Mouse (Mus musculus) lung, embryonic 15.5 days (tissue): ENCODE measurements around the gene Asic2. TPM values are rescaled to one million over a fixed set of nuclear protein-coding genes. Genes with fewer than 3 reads are reported as not detected.

ENCODE experiments used
- ATAC-seq: fragments of 200-750 bp; cut with Nextera tagmentation; 2 replicates; pipeline ENCODE4 v1.8.0; 2017; ENCODE audit warnings: moderate number of reproducible peaks, borderline replicate concordance; ENCODE audit not compliant: low FRiP score, low TSS enrichment; ENCODE audit errors: extremely low read depth
- H3K27ac ChIP-seq: fragments of 300-500 bp; sonication (generic); 2 replicates; pipeline ENCODE4 v1.5.1; 2015; ENCODE audit warnings: moderate library complexity, mild to moderate bottlenecking, inconsistent platforms
- H3K27me3 ChIP-seq: fragments of 300-500 bp; sonication (generic); 2 replicates; pipeline ENCODE4 v1.6.1; 2015; ENCODE audit warnings: inconsistent platforms
- H3K36me3 ChIP-seq: fragments of 300-500 bp; sonication (generic); 2 replicates; pipeline ENCODE4 v1.6.1; 2015; ENCODE audit warnings: inconsistent platforms
- H3K4me1 ChIP-seq: fragments of 300-500 bp; sonication (generic); 2 replicates; pipeline ENCODE4 v1.6.1; 2015; ENCODE audit warnings: inconsistent platforms
- H3K4me2 ChIP-seq: fragments of 300-500 bp; sonication (generic); 2 replicates; pipeline ENCODE4 v1.6.1; 2015; ENCODE audit warnings: inconsistent platforms, mild to moderate bottlenecking, moderate library complexity
- H3K4me3 ChIP-seq: fragments of 300-500 bp; sonication (generic); 2 replicates; pipeline ENCODE4 v1.5.1; 2015; ENCODE audit warnings: mild to moderate bottlenecking, inconsistent platforms
- H3K9ac ChIP-seq: fragments of 300-500 bp; sonication (generic); 2 replicates; pipeline ENCODE4 v1.6.1; 2015; ENCODE audit warnings: inconsistent platforms
- H3K9me3 ChIP-seq: fragments of 300-500 bp; sonication (generic); 2 replicates; pipeline ENCODE4 v1.6.1; 2016; ENCODE audit warnings: inconsistent platforms
- WGBS: fragments of 180-500 bp; shearing (Covaris S2); methylation state at CpG from one replicate; pipeline ENCODE4 v1.1.7; 2015; 5-methylcytosine and 5-hydroxymethylcytosine counted together
- polyA plus RNA-seq: library from polyadenylated mRNA; unstranded; fragments of >200 nt; fragmentation: Nextera tagmentation; extraction: Ambion mirVana; gene quantifications from 2 replicates; pipeline ENCODE4 v1.2.1, GENCODE M21; 2015

Asic2 gene
- polyA plus RNA-seq, 1 experiment from 2014 or later, result 0.37 TPM

- ATAC-seq, result no peak
Measured at GRCm38 (mm10) chr11:81942167-81942566, 26.1 kb downstream of the Asic2 start.

GRCm38 (mm10) chr11:81940988-81941387, 27.3 kb downstream of the Asic2 start:
- no peak overlapping the region for H3K9ac ChIP-seq
- no peak overlapping the region for H3K4me3 ChIP-seq
- no peaks in the 10 kb centered on the region for H3K9me3 ChIP-seq
- H3K36me3 ChIP-seq, result no peaks in the 10 kb centered on the region
- H3K4me2 ChIP-seq, result no peak overlapping the region
- H3K4me1 ChIP-seq, result no peaks in the 10 kb centered on the region
- H3K27ac ChIP-seq, result no peak overlapping the region
- 16% methylated on average over 1 of the region's 1 CpGs for WGBS
- ATAC-seq, result no peak
- no peaks in the 10 kb centered on the region for H3K27me3 ChIP-seq

More at GRCm38 (mm10) chr11:81942167-81942566, 26.1 kb downstream of the Asic2 start:
- no peak overlapping the region for H3K4me3 ChIP-seq
- H3K9me3 ChIP-seq, result no peaks in the 10 kb centered on the region
- WGBS, result 67% methylated on average over 1 of the region's 1 CpGs
- no peaks in the 10 kb centered on the region for H3K36me3 ChIP-seq
- no peak overlapping the region for H3K27ac ChIP-seq
- H3K4me1 ChIP-seq, result no peaks in the 10 kb centered on the region
- no peaks in the 10 kb centered on the region for H3K27me3 ChIP-seq
- no peak overlapping the region for H3K9ac ChIP-seq
- H3K4me2 ChIP-seq, result no peak overlapping the region

GRCm38 (mm10) chr11:81937516-81937915, 30.7 kb downstream of the Asic2 start:
- H3K9ac ChIP-seq, result no peak overlapping the region
- H3K4me2 ChIP-seq, result no peak overlapping the region
- H3K36me3 ChIP-seq, result no peaks in the 10 kb centered on the region
- no peaks in the 10 kb centered on the region for H3K4me1 ChIP-seq
- H3K4me3 ChIP-seq, result no peak overlapping the region
- no peak overlapping the region for H3K27ac ChIP-seq
- H3K27me3 ChIP-seq, result no peaks in the 10 kb centered on the region
- WGBS, result 76% methylated on average over 1 of the region's 1 CpGs
- H3K9me3 ChIP-seq, result no peaks in the 10 kb centered on the region
- ATAC-seq, result no peak

GRCm38 (mm10) chr11:81926393-81926792, 41.9 kb downstream of the Asic2 start:
- ATAC-seq, result no peak
- no peaks in the 10 kb centered on the region for H3K4me1 ChIP-seq

GRCm38 (mm10) chr11:81923626-81924025, 44.6 kb downstream of the Asic2 start:
- Histone ChIP-seq H3K4me2 (no peak overlapping the region), H3K9ac (no peak overlapping the region), H3K9me3 (no peaks in the 10 kb centered on the region), H3K36me3 (no peaks in the 10 kb centered on the region), H3K27ac (no peak overlapping the region), H3K4me3 (no peak overlapping the region), H3K27me3 (no peaks in the 10 kb centered on the region), H3K4me1 (no peaks in the 10 kb centered on the region)
- no peak for ATAC-seq
- 81% methylated on average over 4 of the region's 4 CpGs for WGBS

More at GRCm38 (mm10) chr11:81926393-81926792, 41.9 kb downstream of the Asic2 start:
- H3K9ac ChIP-seq, result no peak overlapping the region
- no peaks in the 10 kb centered on the region for H3K9me3 ChIP-seq
- H3K4me3 ChIP-seq, result no peak overlapping the region
- H3K4me2 ChIP-seq, result no peak overlapping the region
- H3K36me3 ChIP-seq, result no peaks in the 10 kb centered on the region
- no peaks in the 10 kb centered on the region for H3K27me3 ChIP-seq
- no peak overlapping the region for H3K27ac ChIP-seq

GRCm38 (mm10) chr11:81923096-81923495, 45.2 kb downstream of the Asic2 start:
- ATAC-seq, result no peak
- WGBS, result 71% methylated on average over 2 of the region's 2 CpGs
- no peak overlapping the region for H3K4me2 ChIP-seq
- no peaks in the 10 kb centered on the region for H3K27me3 ChIP-seq
- H3K9ac ChIP-seq, result no peak overlapping the region
- no peak overlapping the region for H3K27ac ChIP-seq
- H3K4me3 ChIP-seq, result no peak overlapping the region
- H3K36me3 ChIP-seq, result no peaks in the 10 kb centered on the region
- no peaks in the 10 kb centered on the region for H3K4me1 ChIP-seq
- H3K9me3 ChIP-seq, result no peaks in the 10 kb centered on the region

GRCm38 (mm10) chr11:81915501-81915900, 52.8 kb downstream of the Asic2 start:
- Histone ChIP-seq H3K27me3 (no peaks in the 10 kb centered on the region), H3K4me2 (no peak overlapping the region), H3K4me1 (no peaks in the 10 kb centered on the region), H3K4me3 (no peak overlapping the region), H3K9me3 (no peaks in the 10 kb centered on the region), H3K36me3 (no peaks in the 10 kb centered on the region), H3K9ac (no peak overlapping the region), H3K27ac (no peak overlapping the region)
- 25% methylated on average over 6 of the region's 6 CpGs for WGBS
- ATAC-seq, result no peak

- H3K27ac ChIP-seq, result no peak overlapping the region
- WGBS, result 78% methylated on average over 4 of the region's 4 CpGs
- H3K36me3 ChIP-seq, result no peaks in the 10 kb centered on the region
- no peaks in the 10 kb centered on the region for H3K4me1 ChIP-seq
- no peaks in the 10 kb centered on the region for H3K27me3 ChIP-seq
- no peaks in the 10 kb centered on the region for H3K9me3 ChIP-seq
- H3K4me3 ChIP-seq, result no peak overlapping the region
- H3K9ac ChIP-seq, result no peak overlapping the region
- no peak overlapping the region for H3K4me2 ChIP-seq
- no peak for ATAC-seq
Measured at GRCm38 (mm10) chr11:81913071-81913470, 55.2 kb downstream of the Asic2 start.

GRCm38 (mm10) chr11:81909397-81909894, 58.8 kb downstream of the Asic2 start:
- no peak overlapping the region for H3K9ac ChIP-seq
- no peaks in the 10 kb centered on the region for H3K9me3 ChIP-seq
- H3K27me3 ChIP-seq, result no peaks in the 10 kb centered on the region
- no peak overlapping the region for H3K4me2 ChIP-seq
- H3K4me3 ChIP-seq, result no peak overlapping the region
- WGBS, result 69% methylated on average over 5 of the region's 5 CpGs
- ATAC-seq, result no peak
- no peak overlapping the region for H3K27ac ChIP-seq
- no peaks in the 10 kb centered on the region for H3K36me3 ChIP-seq
- H3K4me1 ChIP-seq, result no peaks in the 10 kb centered on the region

GRCm38 (mm10) chr11:81908760-81909159, 59.5 kb downstream of the Asic2 start:
- no peaks in the 10 kb centered on the region for H3K27me3 ChIP-seq
- WGBS, result 81% methylated on average over 1 of the region's 1 CpGs
- H3K36me3 ChIP-seq, result no peaks in the 10 kb centered on the region
- no peak overlapping the region for H3K9ac ChIP-seq
- no peaks in the 10 kb centered on the region for H3K9me3 ChIP-seq
- no peak overlapping the region for H3K4me3 ChIP-seq
- no peak overlapping the region for H3K27ac ChIP-seq
- no peak overlapping the region for H3K4me2 ChIP-seq
- H3K4me1 ChIP-seq, result no peaks in the 10 kb centered on the region
- ATAC-seq, result no peak

GRCm38 (mm10) chr11:81902318-81902717, 65.9 kb downstream of the Asic2 start:
- no peaks in the 10 kb centered on the region for H3K4me1 ChIP-seq
- H3K4me3 ChIP-seq, result no peak overlapping the region
- H3K9ac ChIP-seq, result no peak overlapping the region
- H3K27ac ChIP-seq, result no peak overlapping the region
- H3K9me3 ChIP-seq, result no peaks in the 10 kb centered on the region
- ATAC-seq, result no peak
- no peaks in the 10 kb centered on the region for H3K27me3 ChIP-seq
- H3K4me2 ChIP-seq, result no peak overlapping the region
- no peaks in the 10 kb centered on the region for H3K36me3 ChIP-seq

- Histone ChIP-seq H3K27ac (no peak overlapping the region), H3K27me3 (no peaks in the 10 kb centered on the region), H3K36me3 (no peaks in the 10 kb centered on the region), H3K9me3 (no peaks in the 10 kb centered on the region), H3K9ac (no peak overlapping the region), H3K4me1 (no peaks in the 10 kb centered on the region), H3K4me3 (no peak overlapping the region), H3K4me2 (no peak overlapping the region)
- no peak for ATAC-seq
- 8% methylated on average over 8 of the region's 8 CpGs for WGBS
Measured at GRCm38 (mm10) chr11:81897547-81898354, 70.5 kb downstream of the Asic2 start.
